Mouse (Mus musculus): Measurements from ENCODE around the gene Rtp3. TPM values are rescaled to one million over a fixed set of nuclear protein-coding genes. Genes with fewer than 3 reads are reported as not detected.

Gene Rtp3
- polyA plus RNA-seq, 1 experiment from 2014 or later: 0.11 TPM

DNA sequence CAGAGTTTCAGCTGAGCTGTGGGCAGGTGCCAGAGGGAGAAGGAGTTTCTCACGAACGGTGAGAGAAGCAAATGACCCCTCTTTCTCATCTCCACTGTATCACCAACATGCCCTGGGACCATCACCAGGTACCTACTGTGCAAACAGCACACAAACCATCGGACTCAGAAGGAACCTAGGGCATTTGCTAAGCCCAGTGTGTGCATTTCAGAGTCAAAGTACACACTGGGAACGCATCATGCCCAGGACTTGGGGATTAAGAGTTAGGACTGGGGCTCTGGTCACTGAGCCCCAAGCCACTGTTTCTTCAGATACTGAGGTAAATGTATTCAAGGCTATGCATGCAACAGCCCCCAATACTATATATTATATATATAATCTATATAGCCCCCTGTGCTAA is 3.1 kb downstream of the Rtp3 start:
- no peak for DNase-seq (ENCODE audit: low spot score, missing footprints)
- Histone ChIP-seq H3K4me1 (ENCODE audit: control insufficient read depth, insufficient read depth, low read length) (no peaks in the 10 kb centered on the region), H3K4me3 (ENCODE audit: low read depth, low read length) (no peak overlapping the region), H3K36me3 (ENCODE audit: control insufficient read depth, insufficient read depth, low read length) (no peaks in the 10 kb centered on the region), H3K9me3 (ENCODE audit: control insufficient read depth, low read length) (no peaks in the 10 kb centered on the region), H3K4me2 (no peak overlapping the region), H3K9ac (ENCODE audit: low read length) (no peak overlapping the region), H3K27ac (ENCODE audit: low read depth, low read length) (no peak overlapping the region), H3K27me3 (ENCODE audit: control insufficient read depth, insufficient read depth, low read length) (no peaks in the 10 kb centered on the region)
- 83% methylated on average over 4 of the region's 4 CpGs for WGBS
- no peak for ATAC-seq (ENCODE audit: low FRiP score)

DNA sequence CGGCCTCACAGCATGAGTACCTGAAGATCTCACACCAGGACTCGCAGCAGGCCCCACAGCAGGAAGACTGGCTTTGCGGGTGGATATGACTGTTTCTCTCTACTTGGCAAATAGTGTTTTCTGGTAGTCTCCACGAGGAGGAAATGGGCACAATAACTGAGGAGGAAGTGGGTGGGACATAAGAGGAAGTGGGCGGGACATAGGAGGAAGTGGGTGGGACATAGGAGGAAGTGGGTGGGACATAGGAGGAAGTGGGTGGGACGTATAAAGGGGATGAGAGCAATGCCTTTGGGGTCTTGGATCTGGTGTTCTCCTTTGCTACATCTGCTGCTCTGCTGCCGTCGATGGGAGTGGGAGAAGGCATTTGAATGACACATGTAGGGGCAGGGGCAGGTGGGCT is 4.4 kb downstream of the Rtp3 start:
- WGBS: 83% methylated on average over 8 of the region's 8 CpGs
- no peak overlapping the region for H3K9ac ChIP-seq (ENCODE audit: low read length)
- no peaks in the 10 kb centered on the region for H3K36me3 ChIP-seq (ENCODE audit: control insufficient read depth, insufficient read depth, low read length)
- no peaks in the 10 kb centered on the region for H3K9me3 ChIP-seq (ENCODE audit: control insufficient read depth, low read length)
- ATAC-seq (ENCODE audit: low FRiP score) (no peak), DNase-seq (ENCODE audit: low spot score, missing footprints) (no peak)
- no peaks in the 10 kb centered on the region for H3K27me3 ChIP-seq (ENCODE audit: control insufficient read depth, insufficient read depth, low read length)
- H3K4me2 ChIP-seq: no peak overlapping the region
- H3K4me3 ChIP-seq (ENCODE audit: low read depth, low read length): no peak overlapping the region
- H3K4me1 ChIP-seq (ENCODE audit: control insufficient read depth, insufficient read depth, low read length): no peaks in the 10 kb centered on the region
- H3K27ac ChIP-seq (ENCODE audit: low read depth, low read length): no peak overlapping the region

DNA sequence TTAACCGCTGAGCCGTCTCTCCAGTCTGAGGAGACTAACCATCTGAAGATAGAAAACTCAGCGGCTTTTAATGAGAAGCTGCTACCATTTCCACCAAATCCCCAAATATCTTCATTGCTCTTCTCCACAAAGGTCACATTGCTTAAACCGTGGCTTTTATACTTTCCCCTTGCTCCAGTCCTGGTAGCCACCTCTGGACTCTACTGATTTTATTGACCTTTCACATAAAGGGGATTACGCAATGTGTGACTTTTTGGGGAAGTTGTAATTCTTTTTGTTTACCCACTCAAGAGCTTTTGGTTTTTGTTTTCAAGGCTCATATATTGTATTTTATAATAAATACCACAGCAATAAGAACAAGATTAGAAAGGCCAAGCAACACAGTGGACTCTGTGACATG is 4.8 kb downstream of the Rtp3 start:
- Histone ChIP-seq H3K9ac (ENCODE audit: low read length) (no peak overlapping the region), H3K4me1 (ENCODE audit: control insufficient read depth, insufficient read depth, low read length) (no peaks in the 10 kb centered on the region), H3K9me3 (ENCODE audit: control insufficient read depth, low read length) (no peaks in the 10 kb centered on the region), H3K36me3 (ENCODE audit: control insufficient read depth, insufficient read depth, low read length) (no peaks in the 10 kb centered on the region), H3K4me2 (no peak overlapping the region), H3K27ac (ENCODE audit: low read depth, low read length) (no peak overlapping the region), H3K4me3 (ENCODE audit: low read depth, low read length) (no peak overlapping the region), H3K27me3 (ENCODE audit: control insufficient read depth, insufficient read depth, low read length) (no peaks in the 10 kb centered on the region)
- DNase-seq (ENCODE audit: low spot score, missing footprints) (no peak), ATAC-seq (ENCODE audit: low FRiP score) (no peak)
- 93% methylated on average over 5 of the region's 5 CpGs for WGBS

DNA sequence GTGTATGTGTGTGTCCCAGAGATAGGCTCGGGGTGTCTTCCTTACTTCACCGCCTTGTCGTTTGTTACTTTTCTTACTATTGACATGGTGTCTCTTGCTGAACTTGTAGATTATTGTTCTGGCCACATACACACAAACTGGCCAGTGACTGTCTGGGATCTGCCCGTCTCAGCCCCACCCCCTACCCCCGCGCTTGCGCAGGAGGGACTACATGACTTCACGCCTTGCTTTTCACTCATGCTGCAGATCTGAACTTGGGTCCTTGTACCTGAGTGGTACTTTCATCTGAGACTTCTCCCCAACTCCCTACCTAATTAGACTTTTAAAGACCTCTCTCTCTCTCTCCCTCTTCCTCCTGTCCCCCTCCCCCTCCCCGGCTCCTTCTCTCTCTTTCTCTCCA is 6.3 kb downstream of the Rtp3 start:
- ATAC-seq (ENCODE audit: low FRiP score): no peak
- Histone ChIP-seq H3K4me2 (no peak overlapping the region), H3K4me3 (ENCODE audit: low read depth, low read length) (no peak overlapping the region), H3K4me1 (ENCODE audit: control insufficient read depth, insufficient read depth, low read length) (no peaks in the 10 kb centered on the region), H3K27ac (ENCODE audit: low read depth, low read length) (no peak overlapping the region), H3K27me3 (ENCODE audit: control insufficient read depth, insufficient read depth, low read length) (no peaks in the 10 kb centered on the region), H3K9ac (ENCODE audit: low read length) (no peak overlapping the region), H3K9me3 (ENCODE audit: control insufficient read depth, low read length) (no peaks in the 10 kb centered on the region), H3K36me3 (ENCODE audit: control insufficient read depth, insufficient read depth, low read length) (no peaks in the 10 kb centered on the region)
- DNase-seq (ENCODE audit: low spot score, missing footprints): no peak
- WGBS: 94% methylated on average over 9 of the region's 9 CpGs

DNA sequence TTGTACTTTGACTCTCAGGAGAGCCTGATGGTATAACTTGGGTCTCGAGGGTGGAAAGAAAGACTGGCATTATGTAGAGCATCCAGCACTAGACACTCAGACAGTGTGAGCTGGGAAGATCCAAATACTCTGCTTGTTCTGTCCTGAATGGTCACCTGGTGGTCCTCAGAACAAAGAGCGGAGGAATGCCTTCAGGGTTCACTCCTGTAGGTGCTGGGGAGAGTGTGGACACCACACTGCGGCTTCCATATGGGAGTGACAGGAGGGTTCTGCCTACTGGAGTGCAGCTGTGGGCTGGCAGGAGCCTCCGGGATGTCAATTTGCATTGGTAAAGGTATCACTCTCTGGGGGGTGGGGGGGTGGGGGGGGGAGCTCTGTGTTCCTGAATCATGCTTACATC is 8.0 kb downstream of the Rtp3 start:
- Histone ChIP-seq H3K27me3 (ENCODE audit: control insufficient read depth, insufficient read depth, low read length) (no peaks in the 10 kb centered on the region), H3K36me3 (ENCODE audit: control insufficient read depth, insufficient read depth, low read length) (no peaks in the 10 kb centered on the region), H3K4me1 (ENCODE audit: control insufficient read depth, insufficient read depth, low read length) (no peaks in the 10 kb centered on the region), H3K4me3 (ENCODE audit: low read depth, low read length) (no peak overlapping the region), H3K9ac (ENCODE audit: low read length) (no peak overlapping the region), H3K4me2 (no peak overlapping the region), H3K9me3 (ENCODE audit: control insufficient read depth, low read length) (no peaks in the 10 kb centered on the region), H3K27ac (ENCODE audit: low read depth, low read length) (no peak overlapping the region)
- ATAC-seq (ENCODE audit: low FRiP score) (no peak), DNase-seq (ENCODE audit: low spot score, missing footprints) (peak; percentile 64)
- 60% methylated on average over 4 of the region's 4 CpGs for WGBS

DNA sequence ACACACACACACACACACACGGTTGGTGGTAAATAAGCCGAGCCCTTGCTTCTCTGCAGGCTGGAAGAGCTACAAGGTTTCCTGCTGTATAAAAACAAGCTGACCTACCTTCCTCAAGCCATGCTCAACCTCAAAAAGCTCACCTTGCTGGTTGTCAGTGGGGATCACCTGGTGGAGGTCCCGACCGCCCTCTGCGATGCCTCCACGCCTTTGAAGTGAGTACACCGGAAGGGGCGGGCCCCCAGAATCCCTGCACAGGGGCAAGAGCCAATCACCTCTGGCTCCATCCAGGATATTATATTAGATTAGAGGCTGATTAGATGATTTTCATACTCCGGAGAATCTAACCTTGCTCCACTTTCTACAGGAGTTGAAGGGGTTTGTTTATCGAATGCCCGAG is 11.0 kb downstream of the Rtp3 start:
- ATAC-seq (ENCODE audit: low FRiP score) (no peak), DNase-seq (ENCODE audit: low spot score, missing footprints) (peak; percentile 62)
- Histone ChIP-seq H3K27me3 (ENCODE audit: control insufficient read depth, insufficient read depth, low read length) (no peaks in the 10 kb centered on the region), H3K4me2 (no peak overlapping the region), H3K36me3 (ENCODE audit: control insufficient read depth, insufficient read depth, low read length) (no peaks in the 10 kb centered on the region), H3K4me3 (ENCODE audit: low read depth, low read length) (no peak overlapping the region), H3K27ac (ENCODE audit: low read depth, low read length) (no peak overlapping the region), H3K4me1 (ENCODE audit: control insufficient read depth, insufficient read depth, low read length) (no peaks in the 10 kb centered on the region), H3K9ac (ENCODE audit: low read length) (no peak overlapping the region), H3K9me3 (ENCODE audit: control insufficient read depth, low read length) (no peaks in the 10 kb centered on the region)
- 93% methylated on average over 11 of the region's 11 CpGs for WGBS

DNA sequence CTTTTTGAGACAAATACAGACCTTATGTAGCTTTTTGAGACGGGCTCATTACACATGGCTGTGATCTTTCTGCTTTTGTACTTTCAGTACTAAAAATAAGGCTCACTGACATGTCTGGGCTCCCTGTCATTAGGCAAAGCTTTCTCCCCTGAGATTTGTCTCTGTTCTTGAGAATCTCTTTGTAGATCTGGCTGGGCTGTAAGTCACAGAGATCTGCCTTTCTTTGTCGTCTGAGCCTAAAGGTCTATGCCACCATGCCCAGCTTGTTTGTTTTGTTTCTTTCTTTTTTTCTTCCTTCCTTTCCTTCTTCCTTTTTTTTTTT is 24.5 kb downstream of the Rtp3 start:
- Histone ChIP-seq H3K4me2 (no peak overlapping the region), H3K9ac (ENCODE audit: low read length) (no peak overlapping the region), H3K4me3 (ENCODE audit: low read depth, low read length) (no peak overlapping the region), H3K27ac (ENCODE audit: low read depth, low read length) (no peak overlapping the region), H3K36me3 (ENCODE audit: control insufficient read depth, insufficient read depth, low read length) (no peaks in the 10 kb centered on the region), H3K4me1 (ENCODE audit: control insufficient read depth, insufficient read depth, low read length) (no peaks in the 10 kb centered on the region), H3K9me3 (ENCODE audit: control insufficient read depth, low read length) (no peaks in the 10 kb centered on the region), H3K27me3 (ENCODE audit: control insufficient read depth, insufficient read depth, low read length) (no peaks in the 10 kb centered on the region)
- DNase-seq (ENCODE audit: low spot score, missing footprints): no peak
- ATAC-seq (ENCODE audit: low FRiP score): no peak
- 80% methylated on average over 2 of the region's 2 CpGs for WGBS

DNA sequence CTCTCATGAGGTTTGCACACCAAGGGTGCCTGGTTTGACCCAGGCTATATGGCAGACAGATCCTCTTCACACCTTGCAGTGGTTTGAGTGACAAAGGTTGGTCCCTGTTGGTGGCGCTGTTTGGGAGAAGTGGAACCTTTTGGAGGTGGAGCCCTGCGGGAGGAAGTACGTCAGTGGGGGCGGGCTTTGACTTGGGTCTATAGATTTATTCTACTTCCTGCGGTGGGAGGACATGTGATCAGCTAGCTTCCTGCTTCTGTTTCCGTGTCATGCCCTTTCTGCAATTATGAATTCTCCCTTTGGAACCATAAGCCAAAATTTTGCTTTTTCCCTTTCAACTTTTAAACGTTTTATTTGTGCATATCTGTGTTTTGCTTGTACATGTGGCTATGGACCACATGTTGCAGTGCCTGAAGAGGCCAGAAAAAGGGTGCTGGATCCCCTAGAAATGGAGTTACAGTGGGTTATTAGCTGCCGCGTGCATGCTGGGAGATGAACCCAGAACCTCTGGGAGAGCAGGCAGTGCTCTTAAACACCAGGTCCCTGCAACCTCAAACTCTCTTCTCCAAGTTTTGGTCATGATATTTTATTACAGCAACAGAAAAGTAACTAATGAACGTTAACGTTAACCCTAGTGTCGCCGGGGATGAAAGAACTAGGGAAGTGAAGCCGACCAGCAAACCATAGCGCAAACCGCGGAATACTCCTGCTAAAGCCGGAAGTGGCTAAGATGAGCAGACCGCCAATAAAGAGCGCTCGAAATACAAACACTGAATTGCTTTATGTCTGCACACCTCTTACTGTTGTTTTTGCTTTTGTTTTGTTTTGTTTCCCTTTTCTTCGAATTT is 25.1 kb downstream of the Rtp3 start:
- no peaks in the 10 kb centered on the region for H3K4me1 ChIP-seq (ENCODE audit: control insufficient read depth, insufficient read depth, low read length)
- ATAC-seq (ENCODE audit: low FRiP score): no peak

DNA sequence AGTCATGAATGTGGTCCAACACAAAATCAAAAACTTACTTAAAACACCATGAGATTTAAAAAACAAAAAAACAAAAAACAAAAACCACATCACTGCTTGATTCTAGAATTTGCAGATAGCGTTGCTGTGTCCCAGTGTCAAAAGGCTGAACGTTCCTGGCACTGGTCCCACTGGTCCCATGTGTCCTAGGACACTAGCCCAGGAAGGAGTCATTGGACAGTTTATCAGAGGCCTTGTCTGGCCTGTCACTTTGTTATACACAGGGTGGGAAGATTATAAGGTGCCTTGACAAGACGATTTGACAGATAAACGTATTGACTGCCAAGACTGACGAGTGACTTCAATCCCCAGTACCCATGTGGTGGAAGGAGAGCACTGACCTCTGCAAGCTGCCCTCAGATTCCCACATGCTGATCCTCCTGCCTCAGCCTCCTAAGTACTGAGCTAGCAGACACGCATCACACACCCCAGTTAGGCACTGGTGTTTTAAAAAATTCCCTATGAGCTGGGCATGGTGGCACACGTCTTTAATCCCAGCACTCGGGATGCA is 26.7 kb downstream of the Rtp3 start:
- 90% methylated on average over 8 of the region's 8 CpGs for WGBS
- Histone ChIP-seq H3K27ac (ENCODE audit: low read depth, low read length) (no peak overlapping the region), H3K4me2 (no peak overlapping the region), H3K27me3 (ENCODE audit: control insufficient read depth, insufficient read depth, low read length) (no peaks in the 10 kb centered on the region), H3K9ac (ENCODE audit: low read length) (no peak overlapping the region), H3K9me3 (ENCODE audit: control insufficient read depth, low read length) (no peaks in the 10 kb centered on the region), H3K4me1 (ENCODE audit: control insufficient read depth, insufficient read depth, low read length) (no peaks in the 10 kb centered on the region), H3K36me3 (ENCODE audit: control insufficient read depth, insufficient read depth, low read length) (no peaks in the 10 kb centered on the region), H3K4me3 (ENCODE audit: low read depth, low read length) (no peak overlapping the region)
- ATAC-seq (ENCODE audit: low FRiP score): no peak
- peak; percentile 75 for DNase-seq (ENCODE audit: low spot score, missing footprints)

More for the DNA sequence above, 25.1 kb downstream of the Rtp3 start:
- Histone ChIP-seq H3K4me2 (no peak overlapping the region), H3K4me3 (ENCODE audit: low read depth, low read length) (no peak overlapping the region), H3K36me3 (ENCODE audit: control insufficient read depth, insufficient read depth, low read length) (no peaks in the 10 kb centered on the region), H3K27me3 (ENCODE audit: control insufficient read depth, insufficient read depth, low read length) (no peaks in the 10 kb centered on the region), H3K9ac (ENCODE audit: low read length) (no peak overlapping the region), H3K9me3 (ENCODE audit: control insufficient read depth, low read length) (no peaks in the 10 kb centered on the region), H3K27ac (ENCODE audit: low read depth, low read length) (no peak overlapping the region)
- 91% methylated on average over 22 of the region's 22 CpGs for WGBS
- peak; percentile 39 for DNase-seq (ENCODE audit: low spot score, missing footprints)

Measured in midbrain, embryonic 11.5 days (tissue).